Mouse (Mus musculus) liver, embryonic 14.5 days (tissue): Measurements from ENCODE around the gene Psma4. TPM values are rescaled to one million over a fixed set of nuclear protein-coding genes. Genes with fewer than 3 reads are reported as not detected.
A peak's percentile ranks its signal among the peaks of the same experiment; 100 is the strongest.
"Not testable (repeated sequence)": the region's sequence is repeated elsewhere in the genome, so short reads cannot be mapped to it uniquely, and the experiment has no call there.

Experiments used
- ATAC-seq: fragments of 200-750 bp; cut with Nextera tagmentation; 2 replicates; pipeline ENCODE4 v1.8.0; 2017; ENCODE audit warnings: moderate number of reproducible peaks, mild to moderate bottlenecking, moderate library complexity; ENCODE audit not compliant: insufficient read depth
- DNase-seq, 3 experiments: peaks; one replicate each; pipeline ENCODE4 v3.0.0-alpha.2; 2012 to 2013; ENCODE audit warnings: low read depth in 3 of 3, low spot score in 3 of 3
- H3K27ac ChIP-seq: fragments of 300-500 bp; sonication (generic); 2 replicates; pipeline ENCODE4 v1.5.1; 2014; ENCODE audit warnings: moderate library complexity, mild to moderate bottlenecking, control low read depth, inconsistent platforms
- H3K27me3 ChIP-seq: fragments of 300-500 bp; sonication (generic); 2 replicates; pipeline ENCODE4 v1.6.1; 2014; ENCODE audit warnings: mild to moderate bottlenecking, low read length, moderate library complexity; ENCODE audit not compliant: control insufficient read depth, insufficient read depth
- H3K36me3 ChIP-seq: fragments of 300-500 bp; sonication (generic); replicated peaks from 2 replicates; pipeline ENCODE4 v1.6.1; 2014; ENCODE audit warnings: low read depth; ENCODE audit not compliant: control insufficient read depth, insufficient read depth
- H3K4me1 ChIP-seq, 2 experiments: fragments of 200-500 bp in 1 of 2; fragments of 300-500 bp in 1 of 2; sonication (generic) in 1 of 2; replicated peaks; 2 replicates each; pipeline ENCODE4 v1.6.1; 2012 to 2014; ENCODE audit warnings: antibody characterized with exemption in 1 of 2, inconsistent platforms in 1 of 2, low read length in 1 of 2; ENCODE audit not compliant: control insufficient read depth in 2 of 2, insufficient read depth in 2 of 2
- H3K4me2 ChIP-seq: fragments of 300-500 bp; sonication (generic); 2 replicates; pipeline ENCODE4 v1.6.1; 2014; ENCODE audit warnings: low read depth, mild to moderate bottlenecking, control low read depth, moderate library complexity
- H3K4me3 ChIP-seq, 2 experiments: fragments of 200-500 bp in 1 of 2; fragments of 300-500 bp in 1 of 2; sonication (generic) in 1 of 2; 2 replicates each; pipeline ENCODE4 v1.5.1; 2012 to 2014; ENCODE audit warnings: low read depth in 2 of 2, low read length in 2 of 2, mild to moderate bottlenecking in 2 of 2, control low read depth in 1 of 2, inconsistent platforms in 1 of 2, moderate library complexity in 1 of 2; ENCODE audit not compliant: insufficient read depth in 1 of 2
- H3K9ac ChIP-seq: fragments of 300-500 bp; sonication (generic); replicated peaks from 2 replicates; pipeline ENCODE4 v1.6.1; 2014; ENCODE audit warnings: mild to moderate bottlenecking, control low read depth, moderate library complexity
- H3K9me3 ChIP-seq: fragments of 300-500 bp; sonication (generic); 2 replicates; pipeline ENCODE4 v1.6.1; 2016; ENCODE audit warnings: low read length, mixed read lengths; ENCODE audit not compliant: control insufficient read depth
- CTCF ChIP-seq: IDR thresholded peaks from 2 replicates; pipeline ENCODE4 v1.5.1; 2016; ENCODE audit warnings: antibody characterized with exemption, low read depth, control low read depth
- EP300 ChIP-seq: IDR thresholded peaks from 2 replicates; pipeline ENCODE4 v1.6.1; 2016; ENCODE audit warnings: antibody characterized with exemption, low read depth
- WGBS: fragments of 180-500 bp; shearing (Covaris S2); extraction: QIAGEN DNeasy Blood & Tissue Kit; methylation state at CpG from one replicate; pipeline ENCODE4 v1.1.7; 2014; ENCODE audit not compliant: insufficient replicate concordance; 5-methylcytosine and 5-hydroxymethylcytosine counted together
- polyA plus RNA-seq, 2 experiments: library from polyadenylated mRNA; depleted of rRNA in 1 of 2; stranded (reverse) in 1 of 2; unstranded in 1 of 2; fragments of >200 nt; fragmentation: Nextera tagmentation in 1 of 2; extraction: Ambion mirVana in 1 of 2; gene quantifications; 2 replicates each; pipeline versions ENCODE4 v1.2.1 to v1.2.3; 2012 to 2014

The Psma4 gene
- polyA plus RNA-seq, 2 experiments, result 91.1 to 170 TPM

GRCm38 (mm10) chr9:54932379-54932778 lies 18.2 kb upstream of the Psma4 start:
- H3K9ac ChIP-seq, result no peak overlapping the region
- TF ChIP-seq CTCF (no peak), EP300 (no peak)
- no peak overlapping the region for H3K4me2 ChIP-seq
- H3K9me3 ChIP-seq, result no peaks in the 10 kb centered on the region
- H3K36me3 ChIP-seq, result no peaks in the 10 kb centered on the region
- no peak overlapping the region for H3K4me3 ChIP-seq
- no peaks in the 10 kb centered on the region for H3K27me3 ChIP-seq
- no peaks in the 10 kb centered on the region for H3K4me1 ChIP-seq
- WGBS, result 56% methylated on average over 2 of the region's 2 CpGs
- DNase-seq (no peak), ATAC-seq (no peak)
- no peak overlapping the region for H3K27ac ChIP-seq

- no peaks in the 10 kb centered on the region for H3K36me3 ChIP-seq
- no peak overlapping the region for H3K9ac ChIP-seq
- TF ChIP-seq CTCF, result no peak
- TF ChIP-seq EP300, result no peak
- H3K4me3 ChIP-seq, result no peak overlapping the region
- no peaks in the 10 kb centered on the region for H3K9me3 ChIP-seq
- H3K27me3 ChIP-seq, result no peaks in the 10 kb centered on the region
- ATAC-seq (no peak), DNase-seq (no peak)
- H3K4me2 ChIP-seq, result no peak overlapping the region
- no peaks in the 10 kb centered on the region for H3K4me1 ChIP-seq
- 69% methylated on average over 4 of the region's 4 CpGs for WGBS
- H3K27ac ChIP-seq, result no peak overlapping the region
Observed at GRCm38 (mm10) chr9:54942071-54942470, 8.5 kb upstream of the Psma4 start.

- Histone ChIP-seq H3K27ac (no peak overlapping the region), H3K9me3 (no peaks in the 10 kb centered on the region), H3K27me3 (no peaks in the 10 kb centered on the region), H3K36me3 (no peaks in the 10 kb centered on the region), H3K9ac (no peak overlapping the region), H3K4me2 (no peak overlapping the region), H3K4me3 (no peak overlapping the region), H3K4me1 (no peaks in the 10 kb centered on the region)
- ATAC-seq, result no peak
- DNase-seq, result no peak
- WGBS, result 57% methylated on average over 2 of the region's 2 CpGs
- TF ChIP-seq CTCF (no peak), EP300 (no peak)
Observed at GRCm38 (mm10) chr9:54944467-54944866, 6.1 kb upstream of the Psma4 start.

- 68% methylated on average over 16 of the region's 16 CpGs for WGBS
- Histone ChIP-seq H3K4me2 (no peak overlapping the region), H3K27me3 (no peaks in the 10 kb centered on the region), H3K4me3 (no peak overlapping the region), H3K27ac (no peak overlapping the region), H3K9me3 (no peaks in the 10 kb centered on the region), H3K4me1 (no peaks in the 10 kb centered on the region; a peak in 3 of 4 replicates), H3K36me3 (no peaks in the 10 kb centered on the region), H3K9ac (no peak overlapping the region)
- no peak for TF ChIP-seq CTCF
- no peak for TF ChIP-seq EP300
- DNase-seq (no peak), ATAC-seq (no peak)
Observed at GRCm38 (mm10) chr9:54946256-54946655, 4.3 kb upstream of the Psma4 start.

- Histone ChIP-seq H3K9me3 (no peaks in the 10 kb centered on the region), H3K27ac (no peak overlapping the region), H3K4me3 (no peak overlapping the region), H3K9ac (no peak overlapping the region), H3K4me2 (no peak overlapping the region), H3K27me3 (no peaks in the 10 kb centered on the region), H3K4me1 (peaks cover 7 to 16% of the 10 kb centered on the region in 2 experiments), H3K36me3 (peaks cover 3% of the 10 kb centered on the region)
- no peak for DNase-seq
- ATAC-seq, result no peak
- TF ChIP-seq EP300, result no peak
- TF ChIP-seq CTCF, result no peak
Observed at GRCm38 (mm10) chr9:54949465-54949864, 1.1 kb upstream of the Psma4 start.

GRCm38 (mm10) chr9:54950162-54950561 lies 428 bp upstream of the Psma4 start:
- not testable (repeated sequence) for H3K9ac ChIP-seq, H3K27me3 ChIP-seq, DNase-seq, H3K9me3 ChIP-seq, H3K36me3 ChIP-seq, H3K27ac ChIP-seq
- ATAC-seq, result peak; percentile 27; the same call in 1 of the 2 replicates
- peaks cover 7 to 16% of the 10 kb centered on the region in 2 experiments for H3K4me1 ChIP-seq
- peak overlapping the region; percentile 70 to 94 for H3K4me3 ChIP-seq
- WGBS, result 31% methylated on average over 8 of the region's 8 CpGs
- H3K4me2 ChIP-seq, result peak overlapping the region; percentile 92
